Mouse (Mus musculus) embryo, embryonic 10 days (tissue): ENCODE data around the gene Tbc1d17.

ENCODE experiments used
- DNase-seq: peaks from one replicate; pipeline ENCODE4 v3.0.0-alpha.2; 2015; ENCODE audit warnings: low spot score

The Tbc1d17 gene

GRCm38 (mm10) chr7:44868919-44869696 is 20.2 kb upstream of the Tbc1d17 start:
- peak; percentile 66 for DNase-seq

GRCm38 (mm10) chr7:44868465-44868864 is 19.6 kb upstream of the Tbc1d17 start:
- peak; percentile 42 for DNase-seq

- DNase-seq: no peak
These were observed 18.9 kb upstream of the Tbc1d17 start for GRCm38 (mm10) chr7:44867802-44868201.

- no peak for DNase-seq
These were observed 18.3 kb upstream of the Tbc1d17 start for GRCm38 (mm10) chr7:44867010-44867702.

- DNase-seq: no peak
These were observed 17.6 kb upstream of the Tbc1d17 start for GRCm38 (mm10) chr7:44866276-44867009.

- no peak for DNase-seq
These were observed 16.0 kb upstream of the Tbc1d17 start for GRCm38 (mm10) chr7:44864595-44865542.

GRCm38 (mm10) chr7:44863982-44864494 is 15.2 kb upstream of the Tbc1d17 start:
- no peak for DNase-seq

GRCm38 (mm10) chr7:44863210-44863609 is 14.3 kb upstream of the Tbc1d17 start:
- no peak for DNase-seq

GRCm38 (mm10) chr7:44862434-44862833 is 13.6 kb upstream of the Tbc1d17 start:
- no peak for DNase-seq

GRCm38 (mm10) chr7:44861429-44861816 is 12.5 kb upstream of the Tbc1d17 start:
- no peak for DNase-seq

GRCm38 (mm10) chr7:44860576-44861428 is 11.9 kb upstream of the Tbc1d17 start:
- DNase-seq: peak; percentile 91

GRCm38 (mm10) chr7:44859896-44860295 is 11.0 kb upstream of the Tbc1d17 start:
- DNase-seq: no peak

GRCm38 (mm10) chr7:44857905-44858304 is 9.0 kb upstream of the Tbc1d17 start:
- peak; percentile 68 for DNase-seq

GRCm38 (mm10) chr7:44857042-44857552 is 8.2 kb upstream of the Tbc1d17 start, which contains the start of gene Pnkp:
Pnkp (plus strand) TSS chr7:44857139.
- peak; percentile 91 for DNase-seq

- no peak for DNase-seq
These were observed 7.5 kb upstream of the Tbc1d17 start for GRCm38 (mm10) chr7:44856265-44856916.

GRCm38 (mm10) chr7:44855036-44855435 is 6.2 kb upstream of the Tbc1d17 start:
- no peak for DNase-seq

GRCm38 (mm10) chr7:44854356-44855031 is 5.6 kb upstream of the Tbc1d17 start:
- peak; percentile 83 for DNase-seq

- no peak for DNase-seq
These were observed 4.9 kb upstream of the Tbc1d17 start for GRCm38 (mm10) chr7:44853596-44854355.
